Mouse (Mus musculus): ENCODE results near the gene Ifitm6.
"Not testable (repeated sequence)": the region's sequence is repeated elsewhere in the genome, so short reads cannot be mapped to it uniquely, and the experiment has no call there.

Gene Ifitm6

DNA sequence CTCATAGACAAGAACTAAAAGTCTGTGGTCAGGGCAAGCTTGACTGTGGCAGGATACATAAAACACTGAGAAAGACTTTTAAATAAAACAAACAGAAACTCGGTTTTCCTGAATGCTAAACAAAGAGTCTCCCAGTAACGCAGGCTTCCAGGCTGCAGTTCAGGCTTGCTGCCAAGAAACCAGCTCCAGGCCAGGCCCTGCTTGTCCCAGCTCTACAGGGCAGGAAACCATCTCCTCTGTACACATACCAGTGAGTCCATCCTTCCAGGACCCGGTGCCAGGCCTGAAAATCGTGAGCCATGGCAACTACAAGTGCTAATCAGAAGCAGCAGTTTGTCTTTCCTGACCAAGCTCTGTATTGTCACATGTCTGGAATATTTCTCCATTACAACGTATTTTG lies 23.9 kb upstream of the Ifitm6 start:
- DNase-seq (ENCODE audit: low spot score), result peak; percentile 90

DNA sequence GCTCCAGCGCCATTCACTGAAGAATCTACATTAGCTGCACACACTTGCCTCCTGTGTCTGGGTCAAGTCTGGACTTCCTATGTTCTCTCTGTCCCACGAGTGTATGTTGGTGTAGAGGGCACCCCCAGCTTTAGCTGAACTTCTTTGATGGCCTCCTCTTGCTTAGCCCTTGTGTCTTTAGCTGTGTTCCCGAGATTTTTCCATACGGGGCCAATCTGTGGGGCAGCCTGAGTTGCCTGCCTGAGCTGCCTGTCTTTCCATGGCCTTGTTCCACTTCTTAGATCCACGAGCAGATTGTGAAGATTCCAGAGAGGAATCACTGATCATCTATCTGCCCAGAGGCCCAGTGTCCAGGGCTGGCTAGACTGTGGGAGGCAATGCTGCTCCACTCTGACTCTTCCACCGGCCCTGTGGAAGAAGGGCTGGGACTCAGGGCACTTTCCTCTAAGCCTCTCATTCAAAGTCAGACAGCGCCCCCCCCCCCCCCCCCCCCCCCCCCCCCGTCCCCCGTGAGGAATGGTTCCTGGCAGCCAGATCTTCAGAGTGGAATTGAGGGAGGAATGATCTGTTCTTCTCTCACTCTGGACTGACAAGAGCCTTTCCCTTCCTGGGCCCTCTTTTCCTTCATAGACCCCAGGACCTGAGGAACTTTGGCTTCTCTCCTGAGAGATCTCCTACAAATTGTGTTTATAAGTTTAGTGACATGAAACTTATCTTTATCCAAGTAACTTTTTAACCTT lies 23.3 kb upstream of the Ifitm6 start:
- no peak for DNase-seq (ENCODE audit: low spot score)

DNA sequence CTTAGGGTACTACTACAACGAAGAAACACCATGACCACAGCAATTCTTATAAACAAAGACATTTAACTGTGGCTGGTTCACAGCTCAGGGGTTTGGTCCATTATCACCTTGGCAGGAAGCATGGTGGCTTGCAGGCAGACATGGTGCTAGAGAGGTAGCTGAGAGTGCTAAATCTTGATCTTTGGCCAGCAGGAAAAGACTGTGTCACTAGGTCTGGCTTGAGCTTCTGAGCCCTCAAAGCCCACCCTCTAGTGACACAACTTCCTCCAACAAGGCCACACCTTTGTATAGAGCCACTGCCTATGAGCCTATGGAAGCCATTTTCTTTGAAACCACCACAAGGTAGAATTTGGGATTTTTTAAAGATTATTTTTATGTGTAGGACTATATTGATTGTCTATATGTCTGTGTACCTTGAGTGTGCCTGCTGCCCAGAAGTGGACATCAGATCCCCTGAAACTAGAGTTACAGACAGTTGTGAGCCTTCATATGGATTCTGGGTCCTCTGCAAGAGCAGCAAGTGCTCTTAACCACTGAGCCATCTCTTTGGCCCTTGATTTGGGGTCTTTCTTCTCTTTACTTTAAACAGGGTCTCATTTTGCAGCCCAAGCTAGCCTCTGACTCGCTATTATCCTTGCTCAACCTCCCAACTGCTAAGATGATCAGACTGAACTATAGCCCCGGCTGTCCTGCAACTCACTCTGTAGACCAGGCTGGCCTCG lies 21.8 kb upstream of the Ifitm6 start:
- no peak for DNase-seq (ENCODE audit: low spot score)

DNA sequence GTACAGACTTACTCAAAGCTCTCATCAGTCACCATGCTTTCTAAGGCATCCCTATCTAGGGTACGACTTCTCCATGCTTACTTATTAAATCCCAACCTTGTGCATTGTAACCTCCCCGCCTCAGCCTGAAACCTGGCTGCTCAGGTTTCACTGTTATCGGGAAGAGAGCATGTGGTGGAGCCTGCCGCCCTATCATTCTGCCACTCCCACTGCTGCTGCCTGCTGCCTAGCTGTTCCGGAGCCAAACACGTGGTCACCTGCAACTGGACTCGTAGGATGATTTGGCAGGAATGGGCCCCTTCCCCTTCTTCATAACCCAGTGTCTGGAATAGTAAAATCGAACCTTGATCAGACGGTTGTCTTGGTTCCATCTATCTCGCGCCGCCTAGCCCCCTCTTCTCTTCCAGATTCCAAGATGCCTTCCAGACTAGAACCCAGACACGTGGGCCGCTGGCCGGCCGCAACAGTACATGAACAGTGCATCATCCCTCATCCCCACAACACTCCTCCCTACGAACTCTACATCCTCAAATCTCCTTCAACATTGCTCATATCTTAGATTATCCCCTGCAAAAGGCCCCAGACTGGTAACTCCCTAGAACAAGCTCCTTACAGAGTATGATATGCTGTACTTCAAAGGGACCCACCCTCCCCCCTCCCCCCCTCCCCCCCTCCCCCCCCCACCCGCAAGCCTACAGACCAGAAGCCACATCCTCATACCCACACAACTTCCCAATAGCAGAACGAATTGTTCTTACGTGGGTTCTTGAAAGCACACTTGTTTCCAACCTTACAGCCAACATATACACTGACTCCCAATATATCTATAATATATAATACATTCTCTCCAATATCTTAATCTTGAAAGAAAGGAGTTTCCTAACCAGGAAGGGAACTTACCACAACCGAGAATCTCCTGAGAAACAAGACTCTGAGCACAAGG lies 20.6 kb upstream of the Ifitm6 start:
- DNase-seq (ENCODE audit: low spot score), result no peak

DNA sequence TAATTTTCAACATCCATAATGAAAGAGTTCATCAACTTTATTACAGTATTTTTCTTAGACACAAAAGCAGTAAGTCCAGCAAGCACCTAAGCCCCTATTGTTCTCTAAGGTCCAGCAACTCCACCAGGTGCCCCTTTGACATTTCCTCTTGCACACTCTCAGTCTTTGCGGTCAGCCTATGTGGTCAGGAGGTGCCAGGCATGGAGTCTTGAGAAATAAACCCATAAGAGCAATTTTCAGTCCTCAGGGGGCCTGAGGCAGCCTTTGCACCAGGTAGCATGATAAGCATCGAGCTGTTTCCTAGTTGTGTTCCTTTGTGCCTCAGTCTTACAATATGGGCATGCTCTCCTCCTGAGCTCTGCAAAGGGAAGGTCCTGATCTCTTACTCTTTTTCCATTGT lies 18.9 kb upstream of the Ifitm6 start:
- DNase-seq (ENCODE audit: low spot score), result not testable (repeated sequence)

DNA sequence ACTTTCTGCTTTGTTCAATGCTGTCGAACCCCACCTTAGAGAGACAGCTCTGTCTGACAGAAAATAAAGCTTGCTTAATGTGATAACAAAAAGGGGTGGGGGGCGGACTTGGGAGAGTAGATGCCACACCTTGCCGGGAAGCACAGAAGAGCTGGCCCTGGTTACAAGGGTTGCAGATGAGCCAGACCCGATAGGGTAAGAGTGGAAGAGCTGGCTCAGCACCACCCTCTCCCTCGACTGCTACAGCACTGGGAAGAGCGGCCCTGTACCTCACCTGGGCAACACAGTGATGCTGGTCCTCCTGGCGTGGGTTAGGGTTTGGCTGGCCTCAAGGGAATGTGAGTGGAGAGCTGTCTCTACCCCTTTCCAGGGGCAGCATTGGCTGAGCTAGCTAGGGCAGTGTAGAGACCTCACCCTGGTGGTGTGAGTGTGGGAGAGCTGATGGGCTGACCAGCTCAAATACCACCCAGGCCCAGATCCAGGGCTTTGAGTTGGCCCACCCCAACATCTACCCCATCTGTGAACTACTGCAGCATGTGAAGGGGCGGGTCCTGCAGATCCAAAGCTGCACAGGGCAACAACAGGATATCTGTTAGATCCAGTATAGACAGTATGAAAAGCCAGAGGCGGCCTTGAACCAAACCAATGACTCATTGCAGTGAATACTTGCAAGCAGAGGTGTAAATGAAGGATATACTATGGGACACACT lies 14.9 kb upstream of the Ifitm6 start:
- no peak for DNase-seq (ENCODE audit: low spot score)

DNA sequence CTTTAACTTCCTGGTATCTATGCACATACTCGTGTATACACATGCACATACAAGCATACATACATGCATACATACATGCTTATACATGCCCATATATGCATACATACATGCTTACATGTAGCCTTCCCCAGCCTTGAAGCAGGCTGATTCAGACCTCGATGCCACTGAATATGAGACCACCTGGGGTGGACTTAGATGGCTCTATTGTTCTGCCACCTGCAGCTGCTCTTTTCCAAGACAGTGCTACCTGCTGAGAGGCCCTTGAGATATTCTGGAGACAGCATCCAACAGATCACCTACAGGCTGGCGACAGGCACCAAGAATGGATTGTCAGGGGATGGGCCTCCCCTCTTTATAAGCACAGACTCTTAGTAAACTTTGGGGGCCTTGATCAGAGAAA lies 12.7 kb upstream of the Ifitm6 start:
- DNase-seq (ENCODE audit: low spot score), result no peak

DNA sequence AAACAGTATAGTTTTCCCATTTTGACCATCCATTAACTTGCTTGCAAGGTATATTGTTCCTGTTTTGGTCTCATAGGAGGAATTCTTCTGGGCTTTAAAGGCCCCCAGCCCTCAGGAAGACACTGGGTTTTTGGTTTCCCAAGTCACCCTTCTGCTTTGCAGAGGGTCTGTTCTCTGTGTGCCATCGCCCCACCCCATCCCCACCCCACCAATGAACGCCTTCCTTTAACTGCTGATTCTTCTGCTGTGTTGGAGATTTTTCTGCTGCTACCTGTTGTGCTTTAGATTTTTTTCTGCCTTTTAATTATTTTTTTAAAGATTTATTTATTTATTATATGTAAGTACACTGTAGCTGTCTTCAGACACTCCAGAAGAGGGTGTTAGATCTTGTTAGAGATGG lies 11.1 kb upstream of the Ifitm6 start, which contains the start of gene Gm17387:
Gm17387 (plus strand) TSS at position 301 of the 400 bp plus-strand sequence.
- no peak for DNase-seq (ENCODE audit: low spot score)

DNA sequence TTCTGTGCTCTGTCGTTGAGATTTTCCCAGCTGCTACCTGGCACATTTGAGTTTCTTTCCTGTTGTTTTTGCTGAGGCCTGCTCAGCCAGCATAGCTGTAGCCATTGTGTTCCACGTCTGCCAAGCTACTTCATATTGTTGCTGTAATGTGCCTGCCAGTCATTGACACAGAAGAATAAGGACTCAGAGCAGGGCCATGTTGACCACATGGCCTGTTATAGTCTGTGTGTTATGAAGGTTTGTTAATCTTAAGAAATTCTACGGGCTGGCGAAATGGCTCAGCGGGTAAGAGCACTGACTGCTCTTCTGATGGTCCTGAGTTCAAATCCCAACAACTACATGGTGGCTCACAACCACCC lies 9.0 kb upstream of the Ifitm6 start:
- no peak for DNase-seq (ENCODE audit: low spot score)

DNA sequence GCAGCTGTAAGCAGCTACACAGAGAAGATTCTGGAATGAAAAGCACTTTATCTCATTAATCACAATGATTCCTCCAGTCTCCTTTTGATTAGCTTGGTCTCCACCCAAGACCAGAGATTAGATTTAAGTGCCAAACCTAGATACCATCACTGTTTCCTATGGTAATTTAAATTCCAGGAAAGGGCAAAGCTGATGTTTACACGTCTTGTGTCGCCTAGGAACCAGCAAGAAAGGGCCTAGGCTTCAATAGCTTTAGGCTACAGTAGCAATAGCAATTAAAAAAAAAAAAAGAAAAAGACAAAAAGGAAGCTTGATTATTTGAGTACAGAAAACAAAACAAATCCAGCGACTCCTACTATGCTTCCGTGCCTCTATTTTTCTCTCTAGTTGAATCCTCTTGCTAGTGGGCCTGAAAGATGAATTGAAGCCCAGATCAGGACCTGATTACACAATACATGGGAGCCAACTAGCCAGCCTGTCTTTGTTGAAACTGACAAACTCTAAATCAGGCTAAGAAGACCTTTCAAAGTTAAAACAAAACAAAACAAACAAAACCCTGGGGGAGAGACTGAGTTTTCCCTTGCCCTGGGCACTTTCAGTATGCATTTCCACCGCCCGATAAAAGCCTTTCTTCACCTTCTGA lies 8.5 kb upstream of the Ifitm6 start:
- peak; percentile 48 for DNase-seq (ENCODE audit: low spot score)

DNA sequence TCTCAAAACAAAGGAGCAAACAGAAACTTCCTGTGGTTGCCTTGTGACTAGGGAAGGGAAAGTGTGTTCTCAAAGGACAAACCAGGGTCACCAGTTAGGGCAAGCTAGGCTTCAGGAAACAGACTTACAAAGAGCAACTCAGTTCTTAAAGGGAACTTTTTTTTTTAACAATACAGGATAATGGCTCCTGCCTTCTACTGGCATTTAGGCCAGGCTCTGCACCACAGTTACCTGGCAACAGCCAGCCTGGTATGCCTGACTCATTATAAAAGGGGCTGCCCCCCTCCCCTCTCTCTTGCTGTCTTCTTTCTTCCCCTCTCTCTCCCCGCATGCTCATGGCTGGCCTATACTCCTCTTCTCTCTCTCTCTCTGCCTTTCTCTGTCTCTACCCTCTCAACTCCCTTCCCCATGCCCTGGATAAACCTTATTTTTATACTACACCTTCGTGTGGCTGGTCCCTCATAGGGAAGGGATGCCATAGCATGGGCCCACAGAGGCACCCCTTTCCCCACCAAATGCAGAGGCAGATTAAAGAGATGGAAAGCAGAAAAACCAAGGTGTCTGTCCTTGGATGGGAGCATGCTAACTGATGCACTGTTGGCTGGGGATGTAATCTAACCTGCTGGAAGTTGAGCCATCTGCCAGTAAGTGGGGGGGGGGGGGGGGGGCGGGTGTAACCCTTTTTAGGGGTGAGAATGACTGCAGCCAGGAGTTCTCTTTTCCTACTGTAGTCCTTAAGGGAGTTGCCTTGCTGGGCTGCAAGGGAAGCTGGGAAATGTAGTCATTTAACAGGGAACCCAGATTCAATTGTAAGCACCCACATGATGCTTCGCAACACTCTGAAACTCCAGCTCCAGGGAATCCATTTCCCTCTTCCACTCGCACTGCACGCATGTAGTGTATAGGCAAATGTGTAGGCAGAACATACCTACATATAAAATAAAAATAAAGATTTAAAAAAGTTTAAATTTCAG lies 7.4 kb upstream of the Ifitm6 start:
- no peak for DNase-seq (ENCODE audit: low spot score)

DNA sequence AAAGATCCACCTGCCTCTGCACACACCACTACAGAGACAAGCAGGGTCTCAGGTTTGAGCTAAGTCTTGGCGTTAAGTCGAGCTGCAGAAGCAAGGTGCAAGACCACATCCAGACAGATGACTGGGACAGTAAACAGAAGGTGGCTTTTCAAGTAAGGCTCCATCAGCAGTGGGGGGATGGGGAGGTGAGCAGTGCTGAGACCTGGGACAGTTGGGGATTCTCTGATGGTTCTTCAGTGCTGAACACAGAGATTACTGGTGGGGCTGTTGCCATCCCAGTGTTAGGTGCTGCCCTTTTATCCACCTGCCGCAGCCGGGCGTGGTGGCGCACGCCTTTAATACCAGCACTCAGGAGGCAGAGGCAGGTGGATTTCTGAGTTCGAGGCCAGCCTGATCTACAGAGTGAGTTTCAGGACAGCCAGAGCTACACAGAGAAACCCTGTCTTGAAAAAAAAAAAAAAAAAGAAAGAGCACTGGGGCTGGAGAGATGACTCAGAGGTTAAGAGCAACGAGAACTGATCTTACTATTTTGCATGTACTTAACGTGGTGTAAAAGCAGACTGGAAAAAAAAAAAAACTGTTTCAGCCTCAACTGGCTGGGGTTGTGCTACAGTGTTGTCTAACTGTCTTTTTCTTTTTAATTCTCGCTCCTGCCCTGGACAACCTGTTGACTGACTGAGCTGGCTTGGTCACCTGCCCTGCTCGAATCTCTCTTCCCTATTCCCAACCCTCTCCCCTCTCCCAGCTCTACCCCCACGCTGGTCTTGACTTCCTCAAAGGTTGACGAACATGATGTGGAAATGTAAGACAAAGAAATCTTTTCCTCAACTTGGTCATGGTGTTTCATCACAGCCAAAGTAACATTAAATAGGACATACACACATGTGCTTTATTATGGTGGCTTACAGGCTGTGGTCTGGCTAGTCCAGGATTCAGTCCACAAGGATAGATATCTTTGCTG lies 4.0 kb upstream of the Ifitm6 start:
- no peak for DNase-seq (ENCODE audit: low spot score)

DNA sequence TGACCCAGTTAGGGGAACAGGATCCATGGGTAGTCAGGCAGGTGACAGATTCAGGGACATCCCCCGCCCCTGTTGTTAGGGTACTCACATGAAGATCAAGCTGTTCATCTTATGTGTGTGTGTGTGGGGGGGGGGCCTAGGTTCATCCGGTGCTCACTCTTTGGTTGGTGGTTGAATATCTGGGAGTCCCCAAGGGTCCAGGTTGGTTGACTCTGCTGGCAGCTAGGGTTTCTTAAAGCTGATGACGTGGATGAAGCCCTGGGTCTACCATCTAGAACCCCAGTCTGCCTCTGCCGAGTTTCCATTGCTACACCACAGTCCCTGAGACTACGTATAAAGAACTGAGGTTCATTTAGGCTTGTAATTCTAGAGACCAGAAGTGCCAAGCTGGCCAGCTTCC lies 1.3 kb upstream of the Ifitm6 start:
- no peak for DNase-seq (ENCODE audit: low spot score)

DNA sequence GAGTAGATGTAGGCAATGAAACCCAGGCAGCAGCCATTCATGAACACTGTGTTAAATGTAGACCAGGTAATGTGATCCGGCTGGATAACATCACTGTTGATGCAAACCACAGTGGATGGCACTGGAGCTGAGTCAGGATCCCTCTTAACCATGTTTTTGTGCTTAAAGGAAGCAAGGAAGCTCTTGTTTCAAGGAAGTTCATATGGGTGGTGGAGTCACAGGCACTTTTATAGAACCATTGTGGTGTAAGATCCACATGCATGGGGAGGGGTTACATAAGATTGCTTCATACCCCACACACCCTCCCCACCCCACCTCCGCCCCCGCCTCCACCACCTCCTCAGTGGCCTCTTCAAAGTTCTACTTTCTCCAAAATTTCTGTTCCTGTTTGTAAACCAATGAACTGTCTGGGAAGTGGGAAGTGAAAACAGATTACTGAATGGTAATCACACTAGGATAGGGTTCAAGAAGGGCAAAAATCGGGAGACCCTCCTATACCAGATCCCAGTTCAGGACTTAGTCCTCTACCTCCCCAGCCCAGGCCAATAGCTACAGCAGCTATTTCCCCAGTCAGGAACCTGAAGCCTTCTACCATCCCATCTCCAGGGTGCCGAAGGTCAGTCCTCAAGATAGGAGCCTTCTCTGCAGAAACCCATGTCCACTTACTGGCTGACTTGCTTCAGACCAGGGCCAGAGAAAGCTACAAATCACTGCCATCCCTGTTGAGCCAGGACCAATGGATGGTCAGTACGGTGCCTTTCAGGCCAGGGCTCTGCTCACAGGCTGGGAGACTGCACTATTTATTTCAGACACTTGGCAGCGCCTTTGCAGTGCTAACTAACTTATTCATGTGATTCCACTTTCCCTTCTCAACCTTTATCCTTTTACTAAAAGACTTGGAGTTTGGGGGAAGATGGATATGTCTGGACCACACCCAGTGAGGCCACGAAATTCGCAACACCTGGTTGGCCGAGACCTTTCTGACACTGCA lies 722 bp downstream of the Ifitm6 start:
- DNase-seq (ENCODE audit: low spot score), result no peak

DNA sequence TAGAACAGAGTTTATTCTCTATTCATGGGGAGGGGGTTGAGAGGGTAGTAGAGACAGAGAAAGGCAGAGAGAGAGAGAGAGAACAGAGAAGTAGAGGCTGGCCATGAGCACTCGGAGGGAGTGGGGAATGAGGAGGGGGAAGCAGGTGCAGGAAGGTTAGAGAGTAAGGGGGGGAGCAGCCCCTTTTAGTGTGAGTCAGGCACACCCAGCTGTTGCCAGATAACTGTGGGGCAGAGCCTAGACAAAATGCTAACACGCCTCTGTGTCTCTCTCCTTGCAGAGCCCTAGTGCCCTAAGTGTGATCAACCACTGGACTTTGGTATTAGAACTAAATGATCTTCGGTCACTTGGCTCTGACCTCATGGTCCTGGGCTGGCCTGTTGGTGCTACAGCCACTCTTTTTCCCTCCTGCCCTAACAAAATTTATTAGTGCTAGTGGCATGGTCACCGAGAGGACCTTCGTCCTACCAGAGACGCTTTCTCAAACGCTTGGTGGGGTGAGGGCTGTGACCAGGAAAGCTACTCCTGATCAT lies 6.4 kb downstream of the Ifitm6 start:
- no peak for DNase-seq (ENCODE audit: low spot score)

DNA sequence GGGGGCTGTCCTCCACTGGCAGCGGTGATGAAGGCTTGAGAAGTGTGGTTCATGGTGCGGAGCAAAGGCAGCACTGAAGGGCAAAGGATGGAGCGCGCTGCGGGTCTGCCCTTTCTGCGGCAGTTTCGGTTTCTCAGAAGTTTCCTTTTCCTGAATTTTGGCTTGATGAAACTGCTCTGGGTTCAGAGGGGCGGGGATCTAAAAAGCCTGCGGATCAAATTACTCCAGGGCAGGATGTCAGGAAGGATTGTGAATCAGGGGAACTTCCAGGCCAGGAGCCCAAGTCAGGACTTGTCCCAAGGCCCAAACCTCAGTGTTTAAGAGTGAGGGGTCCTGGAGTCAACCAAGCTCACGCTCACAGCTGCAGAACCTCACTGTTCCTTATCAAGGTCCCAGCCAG lies 7.1 kb downstream of the Ifitm6 start, which contains the start of gene Ifitm3:
Ifitm3 (minus strand) TSS at position 178 of the 400 bp plus-strand sequence.
- DNase-seq (ENCODE audit: low spot score), result peak; percentile 76

DNA sequence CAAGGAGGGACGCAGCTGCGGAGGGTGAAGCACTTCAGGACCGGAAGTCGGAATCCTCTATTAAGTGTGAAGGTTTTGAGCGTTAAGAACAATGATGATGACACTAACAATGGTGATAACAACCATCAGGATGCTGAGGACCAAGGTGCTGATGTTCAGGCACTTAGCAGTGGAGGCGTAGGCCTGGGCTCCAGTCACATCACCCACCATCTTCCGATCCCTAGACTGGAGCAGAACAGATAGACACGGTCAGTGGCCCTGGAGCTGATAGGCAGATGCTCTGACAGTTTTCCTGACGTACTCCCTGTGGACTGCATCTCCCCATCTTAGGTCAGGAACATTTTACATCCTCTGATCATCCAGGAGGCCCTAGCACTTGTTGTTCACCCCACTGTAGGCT lies 8.1 kb downstream of the Ifitm6 start:
- DNase-seq (ENCODE audit: low spot score), result no peak

Measured in lung, postnatal 25 days (tissue).